Mouse (Mus musculus) spleen, adult 2 months (tissue): ENCODE measurements at regions not wholly inside any gene's neighbourhood (a gene's known extent, or its start where the extent isn't known, plus 50 kb on each side); places are given as distances from the start of the nearest gene placed in this dataset.

Source experiments
- DNase-seq, 2 experiments: peaks; one replicate each; pipeline versions ENCODE4 v3.0.0 to v3.0.0-alpha.2; 2012 to 2021; ENCODE audit warnings: low spot score in 2 of 2, low read depth in 1 of 2
- H3K27ac ChIP-seq: fragments of 200-500 bp; 2 replicates; pipeline ENCODE4 v1.5.1; 2012; ENCODE audit warnings: low read length, inconsistent platforms; ENCODE audit not compliant: insufficient read depth
- H3K27me3 ChIP-seq: fragments of 200-500 bp; 2 replicates; pipeline ENCODE4 v1.6.1; 2012; ENCODE audit warnings: mild to moderate bottlenecking, moderate library complexity, low read length, inconsistent platforms; ENCODE audit not compliant: control insufficient read depth, insufficient read depth
- H3K36me3 ChIP-seq: fragments of 200-500 bp; 2 replicates; pipeline ENCODE4 v1.6.1; 2012; ENCODE audit warnings: mild to moderate bottlenecking, low read length, inconsistent platforms; ENCODE audit not compliant: control insufficient read depth, insufficient read depth
- H3K4me1 ChIP-seq: fragments of 200-500 bp; 2 replicates; pipeline ENCODE4 v1.6.1; 2011; ENCODE audit warnings: inconsistent platforms; ENCODE audit not compliant: control insufficient read depth, insufficient read depth, insufficient read length
- H3K4me3 ChIP-seq: fragments of 200-500 bp; 2 replicates; pipeline ENCODE4 v1.5.1; 2011; ENCODE audit warnings: mild to moderate bottlenecking, inconsistent platforms; ENCODE audit not compliant: insufficient read depth, insufficient read length; ENCODE audit errors: extremely low read depth
- CTCF ChIP-seq: fragments of 200-500 bp; IDR thresholded peaks from 2 replicates; pipeline ENCODE4 v1.5.1; 2011; ENCODE audit warnings: mild to moderate bottlenecking, inconsistent platforms; ENCODE audit not compliant: insufficient read depth, insufficient read length, insufficient replicate concordance; ENCODE audit errors: extremely low read depth
- POLR2A ChIP-seq: fragments of 200-500 bp; IDR thresholded peaks from 2 replicates; pipeline ENCODE4 v1.6.1; 2011; ENCODE audit warnings: low read depth, low read length, inconsistent platforms
- WGBS: fragments of 180-500 bp; shearing (Covaris S2); methylation state at CpG from one replicate; pipeline ENCODE4 v1.1.7; 2018; 5-methylcytosine and 5-hydroxymethylcytosine counted together

- no peak overlapping the region for H3K27ac ChIP-seq
- H3K4me1 ChIP-seq = no peaks in the 10 kb centered on the region
- WGBS = 83% methylated on average over 3 of the region's 3 CpGs
- no peaks in the 10 kb centered on the region for H3K27me3 ChIP-seq
- H3K36me3 ChIP-seq = no peaks in the 10 kb centered on the region
- TF ChIP-seq CTCF = no peak
- TF ChIP-seq POLR2A = no peak
- H3K4me3 ChIP-seq = no peak overlapping the region
- no peak for DNase-seq
Measured at GRCm38 (mm10) chr1:73533526-73533925, 517.8 kb upstream of the Tnp1 start.

- Histone ChIP-seq H3K36me3 (no peaks in the 10 kb centered on the region), H3K27ac (no peak overlapping the region), H3K27me3 (no peaks in the 10 kb centered on the region), H3K4me1 (no peaks in the 10 kb centered on the region), H3K4me3 (no peak overlapping the region)
- DNase-seq = no peak
- whole genome bisulfite sequencing = 90% methylated on average over 4 of the region's 4 CpGs
- TF ChIP-seq CTCF = no peak
- TF ChIP-seq POLR2A = no peak
Measured at GRCm38 (mm10) chr1:73532316-73532715, 516.6 kb upstream of the Tnp1 start.

- H3K4me3 ChIP-seq = no peak overlapping the region
- H3K36me3 ChIP-seq = no peaks in the 10 kb centered on the region
- no peak for DNase-seq
- WGBS = 76% methylated on average over 3 of the region's 3 CpGs
- no peak for TF ChIP-seq POLR2A
- TF ChIP-seq CTCF = no peak
- H3K27ac ChIP-seq = no peak overlapping the region
- H3K4me1 ChIP-seq = no peaks in the 10 kb centered on the region
- H3K27me3 ChIP-seq = no peaks in the 10 kb centered on the region
Measured at GRCm38 (mm10) chr1:73531831-73532230, 516.1 kb upstream of the Tnp1 start.

GRCm38 (mm10) chr1:73530326-73530725 lies 514.6 kb upstream of the Tnp1 start:
- Histone ChIP-seq H3K27me3 (no peaks in the 10 kb centered on the region), H3K27ac (no peak overlapping the region), H3K4me3 (no peak overlapping the region), H3K36me3 (no peaks in the 10 kb centered on the region), H3K4me1 (no peaks in the 10 kb centered on the region)
- DNase-seq = no peak
- no peak for TF ChIP-seq POLR2A
- TF ChIP-seq CTCF = no peak
- 59% methylated on average over 2 of the region's 2 CpGs for WGBS

GRCm38 (mm10) chr1:73528623-73529022 lies 512.9 kb upstream of the Tnp1 start:
- H3K4me1 ChIP-seq = no peaks in the 10 kb centered on the region
- H3K27me3 ChIP-seq = no peaks in the 10 kb centered on the region
- H3K4me3 ChIP-seq = no peak overlapping the region
- WGBS = 83% methylated on average over 1 of the region's 1 CpGs
- TF ChIP-seq POLR2A = no peak
- no peak for TF ChIP-seq CTCF
- no peak overlapping the region for H3K27ac ChIP-seq
- DNase-seq = no peak
- H3K36me3 ChIP-seq = no peaks in the 10 kb centered on the region

- H3K4me3 ChIP-seq = no peak overlapping the region
- H3K4me1 ChIP-seq = no peaks in the 10 kb centered on the region
- H3K27ac ChIP-seq = no peak overlapping the region
- no peak for DNase-seq
- 88% methylated on average over 8 of the region's 8 CpGs for WGBS
- H3K27me3 ChIP-seq = no peaks in the 10 kb centered on the region
- TF ChIP-seq CTCF (no peak), POLR2A (no peak)
- no peaks in the 10 kb centered on the region for H3K36me3 ChIP-seq
Measured at GRCm38 (mm10) chr1:73516441-73516840, 500.7 kb upstream of the Tnp1 start.

GRCm38 (mm10) chr1:73515781-73516180 lies 500.1 kb upstream of the Tnp1 start:
- Histone ChIP-seq H3K4me3 (no peak overlapping the region), H3K4me1 (no peaks in the 10 kb centered on the region), H3K27me3 (no peaks in the 10 kb centered on the region), H3K27ac (no peak overlapping the region), H3K36me3 (no peaks in the 10 kb centered on the region)
- 87% methylated on average over 5 of the region's 5 CpGs for WGBS
- DNase-seq = no peak
- no peak for TF ChIP-seq CTCF
- no peak for TF ChIP-seq POLR2A

GRCm38 (mm10) chr1:73513822-73514221 lies 498.1 kb upstream of the Tnp1 start:
- Histone ChIP-seq H3K27ac (no peak overlapping the region), H3K36me3 (no peaks in the 10 kb centered on the region), H3K27me3 (no peaks in the 10 kb centered on the region), H3K4me3 (no peak overlapping the region), H3K4me1 (no peaks in the 10 kb centered on the region)
- no peak for DNase-seq
- TF ChIP-seq POLR2A (no peak), CTCF (no peak)
- 82% methylated on average over 5 of the region's 5 CpGs for WGBS
